Mouse (Mus musculus): ENCODE data around the gene Gipc2. TPM values are rescaled to one million over a fixed set of nuclear protein-coding genes. Genes with fewer than 3 reads are reported as not detected.
"Not testable (repeated sequence)": the region's sequence is repeated elsewhere in the genome, so short reads cannot be mapped to it uniquely, and the experiment has no call there.

Gipc2 gene
- polyA plus RNA-seq, 1 experiment, result 0.06 TPM

DNA sequence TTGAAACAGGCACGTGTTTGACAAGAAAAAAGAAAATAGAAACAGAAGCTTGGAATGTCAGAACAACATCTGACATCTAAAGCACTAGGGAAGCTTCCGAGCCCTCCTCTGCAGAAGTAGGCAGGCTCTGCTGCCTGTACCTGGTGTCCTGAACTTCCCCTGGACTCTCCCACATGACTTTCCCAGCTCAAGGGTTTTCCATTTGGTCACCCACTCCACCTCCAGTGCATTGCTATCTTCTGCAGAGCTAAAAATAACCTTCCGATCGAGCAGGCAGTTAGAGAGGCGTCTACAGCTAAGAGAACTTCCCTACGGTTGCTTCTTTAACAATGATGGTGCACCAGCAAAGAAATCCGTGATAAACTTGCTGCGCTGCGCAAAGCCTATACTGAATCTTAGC lies 32.4 kb downstream of the Gipc2 start:
- no peak for DNase-seq (ENCODE audit: low read depth in 1 of 2, low spot score in 2 of 2)
- no peak overlapping the region for H3K4me3 ChIP-seq (ENCODE audit: extremely low read depth, insufficient read depth, insufficient read length)
- 56% methylated on average over 9 of the region's 9 CpGs for WGBS
- TF ChIP-seq POLR2A (IDR thresholded peaks at IDR 0.05; ENCODE audit: low read depth, low read length) (no peak), CTCF (IDR thresholded peaks at IDR 0.05; ENCODE audit: extremely low read depth, insufficient read depth, insufficient read length, insufficient replicate concordance) (no peak)
- H3K27ac ChIP-seq (ENCODE audit: insufficient read depth, low read length), result no peak overlapping the region
- H3K27me3 ChIP-seq (ENCODE audit: control insufficient read depth, insufficient read depth, low read length), result no peaks in the 10 kb centered on the region
- no peaks in the 10 kb centered on the region for H3K36me3 ChIP-seq (ENCODE audit: control insufficient read depth, insufficient read depth, low read length)
- no peaks in the 10 kb centered on the region for H3K4me1 ChIP-seq (ENCODE audit: control insufficient read depth, insufficient read depth, insufficient read length)

GRCm38 (mm10) chr3:152130963-152131362 lies 35.1 kb downstream of the Gipc2 start:
- Histone ChIP-seq H3K4me1 (ENCODE audit: control insufficient read depth, insufficient read depth, insufficient read length) (no peaks in the 10 kb centered on the region), H3K27me3 (ENCODE audit: control insufficient read depth, insufficient read depth, low read length) (no peaks in the 10 kb centered on the region), H3K27ac (ENCODE audit: insufficient read depth, low read length) (no peak overlapping the region), H3K36me3 (ENCODE audit: control insufficient read depth, insufficient read depth, low read length) (no peaks in the 10 kb centered on the region), H3K4me3 (ENCODE audit: extremely low read depth, insufficient read depth, insufficient read length) (no peak overlapping the region)
- DNase-seq (ENCODE audit: low read depth in 1 of 2, low spot score in 2 of 2), result no peak
- TF ChIP-seq POLR2A (IDR thresholded peaks at IDR 0.05; ENCODE audit: low read depth, low read length) (no peak), CTCF (IDR thresholded peaks at IDR 0.05; ENCODE audit: extremely low read depth, insufficient read depth, insufficient read length, insufficient replicate concordance) (no peak)
- 84% methylated on average over 4 of the region's 4 CpGs for WGBS

DNA sequence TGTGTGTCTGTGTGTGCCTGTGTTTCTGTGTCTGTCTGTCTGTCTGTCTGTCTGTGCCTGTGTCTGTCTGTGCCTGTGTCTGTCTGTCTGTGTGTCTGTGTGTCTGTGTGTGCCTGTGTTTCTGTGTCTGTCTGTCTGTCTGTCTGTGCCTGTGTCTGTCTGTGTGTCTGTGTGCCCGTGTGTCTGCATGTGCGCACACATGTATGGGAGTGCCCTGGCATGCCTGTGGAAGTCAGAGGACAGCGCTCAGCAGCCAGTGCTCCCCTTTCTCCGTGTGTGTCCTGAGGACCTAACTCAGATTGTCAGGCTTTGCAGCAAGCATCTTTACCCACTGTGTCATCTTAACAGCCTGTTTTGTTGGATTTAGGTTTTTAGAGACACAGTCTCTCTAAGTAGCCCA lies 36.6 kb downstream of the Gipc2 start:
- 94% methylated on average over 4 of the region's 4 CpGs for WGBS
- not testable (repeated sequence) for H3K36me3 ChIP-seq (ENCODE audit: control insufficient read depth, insufficient read depth, low read length); H3K4me1 ChIP-seq (ENCODE audit: control insufficient read depth, insufficient read depth, insufficient read length); H3K27me3 ChIP-seq (ENCODE audit: control insufficient read depth, insufficient read depth, low read length); H3K4me3 ChIP-seq (ENCODE audit: extremely low read depth, insufficient read depth, insufficient read length); H3K27ac ChIP-seq (ENCODE audit: insufficient read depth, low read length); DNase-seq (ENCODE audit: low read depth in 1 of 2, low spot score in 2 of 2)

DNA sequence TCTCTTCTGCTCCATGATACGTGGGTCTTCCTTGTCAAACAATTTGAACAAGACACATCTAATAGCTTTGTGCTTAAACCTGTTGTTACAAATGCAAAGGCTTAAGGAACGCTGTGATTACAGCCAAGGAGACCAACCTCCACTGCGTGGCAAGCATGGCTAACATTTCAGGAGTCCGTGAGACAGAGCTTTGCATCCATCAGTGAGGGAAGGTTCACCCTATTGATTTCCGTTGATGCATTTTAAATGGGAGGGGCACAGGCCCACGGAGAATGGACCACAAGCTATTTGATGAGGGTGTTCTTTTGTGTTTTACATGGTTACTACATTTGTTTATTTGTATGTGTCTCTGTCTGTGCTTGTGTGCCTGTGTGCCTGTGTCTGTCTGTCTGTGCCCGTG lies 37.4 kb downstream of the Gipc2 start:
- H3K27me3 ChIP-seq (ENCODE audit: control insufficient read depth, insufficient read depth, low read length), result no peaks in the 10 kb centered on the region
- WGBS, result 88% methylated on average over 7 of the region's 7 CpGs
- TF ChIP-seq POLR2A (IDR thresholded peaks at IDR 0.05; ENCODE audit: low read depth, low read length) (no peak), CTCF (IDR thresholded peaks at IDR 0.05; ENCODE audit: extremely low read depth, insufficient read depth, insufficient read length, insufficient replicate concordance) (no peak)
- no peak for DNase-seq (ENCODE audit: low read depth in 1 of 2, low spot score in 2 of 2)
- no peak overlapping the region for H3K27ac ChIP-seq (ENCODE audit: insufficient read depth, low read length)
- H3K4me1 ChIP-seq (ENCODE audit: control insufficient read depth, insufficient read depth, insufficient read length), result no peaks in the 10 kb centered on the region
- no peaks in the 10 kb centered on the region for H3K36me3 ChIP-seq (ENCODE audit: control insufficient read depth, insufficient read depth, low read length)
- no peak overlapping the region for H3K4me3 ChIP-seq (ENCODE audit: extremely low read depth, insufficient read depth, insufficient read length)

- Histone ChIP-seq H3K27me3 (ENCODE audit: control insufficient read depth, insufficient read depth, low read length) (no peaks in the 10 kb centered on the region), H3K27ac (ENCODE audit: insufficient read depth, low read length) (no peak overlapping the region), H3K36me3 (ENCODE audit: control insufficient read depth, insufficient read depth, low read length) (no peaks in the 10 kb centered on the region), H3K4me3 (ENCODE audit: extremely low read depth, insufficient read depth, insufficient read length) (no peak overlapping the region), H3K4me1 (ENCODE audit: control insufficient read depth, insufficient read depth, insufficient read length) (no peaks in the 10 kb centered on the region)
- no peak for DNase-seq (ENCODE audit: low read depth in 1 of 2, low spot score in 2 of 2)
- TF ChIP-seq CTCF (IDR thresholded peaks at IDR 0.05; ENCODE audit: extremely low read depth, insufficient read depth, insufficient read length, insufficient replicate concordance) (no peak), POLR2A (IDR thresholded peaks at IDR 0.05; ENCODE audit: low read depth, low read length) (no peak)
- 67% methylated on average over 7 of the region's 7 CpGs for WGBS
Observed at GRCm38 (mm10) chr3:152127144-152127543, 38.9 kb downstream of the Gipc2 start.

DNA sequence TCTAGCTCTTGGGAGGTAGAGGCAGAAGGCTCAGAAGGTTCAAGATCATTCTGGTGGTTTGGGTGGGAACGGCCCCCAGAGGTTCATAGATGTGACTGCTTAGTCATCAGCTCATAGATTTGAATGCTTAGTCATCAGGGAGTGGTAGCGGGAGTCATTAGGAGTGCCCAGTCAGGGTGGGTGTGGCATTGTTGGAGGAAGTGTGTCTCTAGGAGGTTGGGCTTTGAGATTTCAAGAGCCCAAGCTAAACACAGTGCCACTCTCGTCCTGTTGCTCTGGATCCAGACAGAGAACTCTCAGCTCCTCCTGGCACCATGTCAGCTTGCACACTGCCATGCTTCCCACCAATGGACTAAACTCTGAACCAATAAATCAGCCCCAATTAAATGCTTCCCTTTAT lies 43.3 kb downstream of the Gipc2 start:
- no peak for DNase-seq (ENCODE audit: low read depth in 1 of 2, low spot score in 2 of 2)
- Histone ChIP-seq H3K27me3 (ENCODE audit: control insufficient read depth, insufficient read depth, low read length) (no peaks in the 10 kb centered on the region), H3K36me3 (ENCODE audit: control insufficient read depth, insufficient read depth, low read length) (no peaks in the 10 kb centered on the region), H3K4me3 (ENCODE audit: extremely low read depth, insufficient read depth, insufficient read length) (no peak overlapping the region), H3K4me1 (ENCODE audit: control insufficient read depth, insufficient read depth, insufficient read length) (no peaks in the 10 kb centered on the region), H3K27ac (ENCODE audit: insufficient read depth, low read length) (no peak overlapping the region)
- WGBS, result 17% methylated on average over 3 of the region's 3 CpGs
- TF ChIP-seq POLR2A (IDR thresholded peaks at IDR 0.05; ENCODE audit: low read depth, low read length) (no peak), CTCF (IDR thresholded peaks at IDR 0.05; ENCODE audit: extremely low read depth, insufficient read depth, insufficient read length, insufficient replicate concordance) (no peak)

DNA sequence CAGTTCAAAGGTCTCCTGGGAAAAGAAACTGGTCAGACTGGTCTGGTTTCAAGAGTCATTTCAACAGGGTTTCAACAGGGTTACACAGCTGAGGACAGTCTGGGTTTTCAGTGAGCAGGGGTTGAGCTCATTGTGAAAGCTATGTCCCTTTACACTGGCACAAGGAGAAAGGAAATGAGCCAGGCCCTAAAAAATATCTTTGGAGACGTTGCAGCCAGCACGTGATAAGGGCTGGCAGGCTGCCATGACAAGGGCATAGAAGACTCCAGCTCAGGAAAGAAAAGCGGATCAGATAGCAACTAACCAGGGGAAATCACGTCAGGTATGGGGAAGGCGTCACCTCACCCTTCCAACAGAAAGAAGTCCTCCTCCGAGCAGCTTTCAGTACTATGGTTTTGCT lies 43.9 kb downstream of the Gipc2 start:
- no peak overlapping the region for H3K4me3 ChIP-seq (ENCODE audit: extremely low read depth, insufficient read depth, insufficient read length)
- H3K27me3 ChIP-seq (ENCODE audit: control insufficient read depth, insufficient read depth, low read length), result no peaks in the 10 kb centered on the region
- no peaks in the 10 kb centered on the region for H3K4me1 ChIP-seq (ENCODE audit: control insufficient read depth, insufficient read depth, insufficient read length)
- H3K27ac ChIP-seq (ENCODE audit: insufficient read depth, low read length), result no peak overlapping the region
- DNase-seq (ENCODE audit: low read depth in 1 of 2, low spot score in 2 of 2), result no peak
- no peaks in the 10 kb centered on the region for H3K36me3 ChIP-seq (ENCODE audit: control insufficient read depth, insufficient read depth, low read length)
- 21% methylated on average over 6 of the region's 6 CpGs for WGBS
- TF ChIP-seq CTCF (IDR thresholded peaks at IDR 0.05; ENCODE audit: extremely low read depth, insufficient read depth, insufficient read length, insufficient replicate concordance) (no peak), POLR2A (IDR thresholded peaks at IDR 0.05; ENCODE audit: low read depth, low read length) (no peak)

Measured in spleen, adult 2 months (tissue).